Comparison of ENCODE assay signal across 15 mouse cellular contexts in the genomic region with DNA sequence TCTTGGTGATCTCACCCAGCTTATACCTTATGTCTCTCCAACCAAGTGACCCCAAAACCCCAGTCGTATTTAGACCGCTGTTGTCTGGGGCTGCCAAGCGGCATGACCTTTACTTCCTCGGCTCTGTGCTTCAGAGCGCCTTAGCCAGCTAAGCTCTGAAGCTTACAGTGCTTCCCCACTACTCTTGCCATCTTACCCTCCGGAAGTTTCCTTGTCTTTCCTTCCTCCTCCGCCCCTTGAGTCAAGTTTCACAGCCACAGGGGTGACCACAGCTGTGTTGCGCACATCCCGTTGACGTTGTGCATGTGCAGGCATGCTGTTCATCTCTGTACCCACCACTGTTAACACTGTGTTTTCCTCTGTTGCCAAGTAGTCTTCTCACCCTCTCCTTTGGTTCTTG. TPM values are rescaled to one million over a fixed set of nuclear protein-coding genes. Genes with fewer than 3 reads are reported as not detected.
DNase-seq lines count a peak whose midpoint lies in the region; ATAC-seq lines count a peak whose summit lies in the region.
"Had no signal": no experiment of that assay in that cellular context is flagged by ENCODE, and none has a peak within 500 bp of the region (broad histone marks: within the 10 kb centered on the region; RNA-seq: fewer than 3 reads in every experiment).

No protein-coding gene starts in this region.

- no peak overlapping the region for H3K4me3 ChIP-seq in midbrain, embryonic 12.5 days
- no peak overlapping the region for H3K4me3 ChIP-seq in midbrain, embryonic 15.5 days
- H3K4me3 ChIP-seq in neural tube, embryonic 15.5 days (replicated peaks) = no peak overlapping the region
- H3K4me3 ChIP-seq: embryonic facial prominence, embryonic 10.5 days; left cerebral cortex, adult 2 months; neural tube, embryonic 13.5 days had no signal

- no peak for ATAC-seq in midbrain, embryonic 12.5 days (ENCODE audit: low FRiP score, low read depth)
- no peak for ATAC-seq in midbrain, embryonic 15.5 days (replicated peaks)
- peak; percentile 72 for ATAC-seq in common myeloid progenitor, adult 5-6 weeks (replicated peaks; ENCODE audit: low read depth, poor library complexity, severe bottlenecking)
- ATAC-seq in neural tube, embryonic 15.5 days (ENCODE audit: low FRiP score) = no peak
- ATAC-seq: intestine, embryonic 16.5 days had no signal

- peak; percentile 86 for DNase-seq in naive thymus-derived CD4-positive, alpha-beta T cell, adult 2 months (ENCODE audit: low read depth)
- DNase-seq in thymus, postnatal 36 days = peak; percentile 41 to 58
- DNase-seq in left cerebral cortex, postnatal 4 days = no peak
- no peak for DNase-seq in layer of hippocampus, postnatal 25 days (ENCODE audit: extremely low spot score in 1 of 2, low spot score in 1 of 2)
- DNase-seq: cerebellum, adult 2 months; heart, postnatal 36 days; kidney, postnatal 36 days had no signal

- H3K4me2 ChIP-seq in midbrain, embryonic 12.5 days (replicated peaks) = no peak overlapping the region
- H3K4me2 ChIP-seq in midbrain, embryonic 15.5 days = no peak overlapping the region
- H3K4me2 ChIP-seq in neural tube, embryonic 15.5 days = no peak overlapping the region
- H3K4me2 ChIP-seq: neural tube, embryonic 13.5 days had no signal

- H3K36me3 ChIP-seq in midbrain, embryonic 12.5 days = peaks cover 77% of the 10 kb centered on the region
- peaks cover 42% of the 10 kb centered on the region for H3K36me3 ChIP-seq in midbrain, embryonic 15.5 days (replicated peaks)
- peaks cover 66% of the 10 kb centered on the region for H3K36me3 ChIP-seq in neural tube, embryonic 15.5 days

- 0 out of 2 replicates have a peak overlapping the region, but pooled peaks have one; percentile 0 for H3K27ac ChIP-seq in midbrain, embryonic 12.5 days (replicated peaks)
- no peak overlapping the region for H3K27ac ChIP-seq in midbrain, embryonic 15.5 days
- H3K27ac ChIP-seq in neural tube, embryonic 15.5 days (replicated peaks) = no peak overlapping the region
- H3K27ac ChIP-seq: embryonic facial prominence, embryonic 10.5 days; left cerebral cortex, adult 2 months; neural tube, embryonic 13.5 days had no signal

- no peaks in the 10 kb centered on the region for H3K27me3 ChIP-seq in midbrain, embryonic 12.5 days
- no peaks in the 10 kb centered on the region for H3K27me3 ChIP-seq in midbrain, embryonic 15.5 days (replicated peaks)
- H3K27me3 ChIP-seq in neural tube, embryonic 15.5 days (replicated peaks) = no peaks in the 10 kb centered on the region
- H3K27me3 ChIP-seq: neural tube, embryonic 13.5 days had no signal

- no peak overlapping the region for H3K9ac ChIP-seq in midbrain, embryonic 12.5 days (replicated peaks)
- no peak overlapping the region for H3K9ac ChIP-seq in midbrain, embryonic 15.5 days
- H3K9ac ChIP-seq in neural tube, embryonic 15.5 days (replicated peaks) = no peak overlapping the region
- H3K9ac ChIP-seq: neural tube, embryonic 13.5 days had no signal

- intact Hi-C loops in left cerebral cortex, postnatal 4 days (cut with DNase I) = no loop called here

- no peaks in the 10 kb centered on the region for H3K4me1 ChIP-seq in midbrain, embryonic 12.5 days
- no peaks in the 10 kb centered on the region for H3K4me1 ChIP-seq in midbrain, embryonic 15.5 days
- no peaks in the 10 kb centered on the region for H3K4me1 ChIP-seq in neural tube, embryonic 15.5 days
- H3K4me1 ChIP-seq: embryonic facial prominence, embryonic 10.5 days; neural tube, embryonic 13.5 days had no signal

- H3K9me3 ChIP-seq in midbrain, embryonic 12.5 days = no peaks in the 10 kb centered on the region
- H3K9me3 ChIP-seq in midbrain, embryonic 15.5 days = no peaks in the 10 kb centered on the region
- no peaks in the 10 kb centered on the region for H3K9me3 ChIP-seq in neural tube, embryonic 15.5 days (replicated peaks)
- H3K9me3 ChIP-seq: embryonic facial prominence, embryonic 10.5 days; neural tube, embryonic 13.5 days had no signal

- 94% methylated on average over 10 of the region's 10 CpGs for WGBS in midbrain, embryonic 12.5 days
- WGBS in midbrain, embryonic 15.5 days = 97% methylated on average over 10 of the region's 10 CpGs
- 94% methylated on average over 10 of the region's 10 CpGs for WGBS in neural tube, embryonic 15.5 days

RNA-seq across cellular contexts. Expression of gene Adsl, which starts 51.5 kb away (rescaled TPM):
- 128 and 153 TPM in 2 replicates for polyA plus RNA-seq in midbrain, embryonic 12.5 days (2016; fragmentation: Nextera tagmentation; extraction: Ambion mirVana)
- polyA plus RNA-seq in midbrain, embryonic 15.5 days (2015; fragmentation: Nextera tagmentation; extraction: Ambion mirVana) = 98.7 and 104 TPM in 2 replicates
- total RNA-seq in common myeloid progenitor, adult 5-6 weeks (2017) = 200 and 219 TPM in 2 replicates
- polyA plus RNA-seq in neural tube, embryonic 15.5 days (2015; fragmentation: Nextera tagmentation; extraction: Ambion mirVana) = 111 and 133 TPM in 2 replicates
- 10 to 100 TPM; 44.2 to 44.3 TPM for total RNA-seq in left cerebral cortex, postnatal 4 days (2021)
- 10 to 100 TPM; 28.2 to 29.7 TPM for total RNA-seq in layer of hippocampus, postnatal 25 days (2021)

Comparison
In these comparisons a context has a peak if more than half of its experiments do, and no peak if none do; other contexts are left out.
1. DNase-seq: peak in naive thymus-derived CD4-positive, alpha-beta T cell, adult 2 months (single experiment) and thymus, postnatal 36 days (2 of 2); none in left cerebral cortex, postnatal 4 days (single experiment) and layer of hippocampus, postnatal 25 days (0 of 2).